Mouse (Mus musculus) embryo, embryonic 11.5 days (tissue): ENCODE data around the gene Sh3bp1.

Source experiments
- DNase-seq: peaks from one replicate; pipeline ENCODE4 v3.0.0-alpha.2; 2012; ENCODE audit warnings: low read depth, low spot score

Gene Sh3bp1

GRCm38 (mm10) chr15:78915660-78916017 is 16.1 kb downstream of the Sh3bp1 start:
- DNase-seq = no peak

DNA sequence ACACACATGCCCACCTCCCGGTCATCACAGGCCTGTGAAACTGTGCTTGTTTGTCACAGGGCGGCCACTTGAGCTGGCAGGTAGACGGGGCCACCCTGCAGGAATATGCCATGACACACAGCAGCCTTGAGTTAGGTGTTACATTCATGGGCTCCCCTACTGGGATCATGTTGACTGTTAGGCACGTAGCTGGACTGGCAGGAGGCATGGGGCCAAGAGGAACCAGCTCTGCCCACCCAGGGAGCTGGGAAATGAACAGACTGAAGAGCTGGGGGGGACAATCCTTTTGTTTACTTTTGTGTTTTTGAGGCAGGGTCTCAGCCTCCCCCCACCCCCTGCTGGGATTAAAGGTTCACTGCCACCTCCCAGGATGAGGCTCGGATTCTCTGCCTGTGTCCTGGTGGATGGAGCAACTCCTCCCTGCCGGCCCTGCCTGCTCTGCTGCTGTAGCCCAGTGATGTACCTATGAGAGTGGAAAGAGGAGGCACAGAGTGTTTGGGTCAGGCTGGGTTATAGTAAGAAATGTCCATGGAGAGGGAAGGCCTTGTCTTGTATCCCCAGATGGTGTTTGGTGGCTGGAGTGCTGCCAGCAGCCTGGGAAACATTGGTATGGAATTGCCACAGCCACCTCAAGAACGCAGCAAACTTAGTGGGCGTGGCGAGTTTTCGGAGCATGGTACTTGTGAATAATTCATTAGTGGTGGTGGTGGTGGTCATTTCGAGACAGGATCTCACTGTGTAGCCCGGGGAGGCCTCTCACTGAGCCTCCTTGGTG is 16.7 kb downstream of the Sh3bp1 start:
- no peak for DNase-seq

DNA sequence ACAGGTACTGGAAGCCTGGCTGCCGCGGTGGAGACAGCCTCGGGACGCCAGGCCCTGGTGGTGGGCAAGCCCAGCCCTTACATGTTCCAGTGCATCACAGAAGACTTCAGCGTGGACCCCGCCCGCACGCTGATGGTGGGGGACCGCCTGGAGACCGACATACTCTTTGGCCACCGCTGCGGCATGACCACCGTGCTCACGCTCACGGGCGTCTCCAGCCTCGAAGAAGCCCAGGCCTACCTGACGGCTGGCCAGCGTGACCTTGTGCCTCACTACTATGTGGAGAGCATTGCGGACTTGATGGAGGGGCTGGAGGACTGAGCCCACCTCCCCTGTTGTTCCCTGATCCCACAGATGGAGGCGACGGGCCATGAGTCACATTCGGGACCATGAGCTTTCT is 18.6 kb downstream of the Sh3bp1 start:
- DNase-seq = no peak

GRCm38 (mm10) chr15:78919914-78920313 is 20.3 kb downstream of the Sh3bp1 start:
- DNase-seq = no peak

DNA sequence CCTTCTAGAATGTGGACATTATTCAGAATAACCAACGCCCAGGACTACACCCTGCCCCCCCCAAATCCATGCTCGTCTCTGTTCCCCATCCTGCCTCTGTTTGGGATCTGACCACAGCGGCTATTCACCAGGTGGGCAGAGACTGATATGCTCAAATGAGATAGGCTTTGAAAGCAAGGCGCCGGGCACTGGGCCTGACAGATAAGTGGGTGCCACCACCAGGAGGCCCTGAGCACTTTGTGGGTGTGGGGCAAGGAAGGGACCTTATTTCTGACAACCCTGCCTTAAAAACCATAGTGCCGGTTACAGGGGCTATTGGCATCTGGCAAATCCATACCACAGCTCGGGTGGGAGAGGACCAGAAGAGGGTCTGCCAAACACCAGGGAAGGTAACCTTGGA is 23.1 kb downstream of the Sh3bp1 start:
- no peak for DNase-seq

DNA sequence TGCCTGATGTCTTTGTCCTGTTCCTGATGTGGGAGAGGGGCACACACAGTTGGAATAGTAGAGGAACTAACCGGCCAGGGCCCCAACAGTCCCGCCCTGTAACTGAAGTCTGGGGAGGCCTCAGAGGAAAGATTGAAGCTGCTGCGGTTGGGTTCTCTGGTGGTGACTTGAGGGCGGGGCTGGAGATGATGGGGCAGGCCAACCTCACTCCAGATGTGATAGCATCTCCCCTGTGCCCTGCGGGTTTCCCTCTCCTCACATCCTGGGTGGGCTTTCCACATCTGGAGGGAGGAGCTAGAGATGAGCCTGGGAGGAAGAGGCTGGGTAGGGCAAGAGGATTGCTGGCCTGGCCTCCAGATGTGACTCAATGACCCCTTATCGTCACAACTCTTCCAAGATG is 24.0 kb downstream of the Sh3bp1 start:
- no peak for DNase-seq

- no peak for DNase-seq
These were observed 25.6 kb downstream of the Sh3bp1 start for GRCm38 (mm10) chr15:78925129-78925528.

GRCm38 (mm10) chr15:78926021-78926919 is 26.7 kb downstream of the Sh3bp1 start, which contains the start of gene Lgals1:
Gene Lgals1 (plus strand): TSS chr15:78926725.
- peak; percentile 78 for DNase-seq

GRCm38 (mm10) chr15:78927021-78927787 is 27.6 kb downstream of the Sh3bp1 start:
- no peak for DNase-seq

GRCm38 (mm10) chr15:78927788-78928457 is 28.4 kb downstream of the Sh3bp1 start:
- no peak for DNase-seq

DNA sequence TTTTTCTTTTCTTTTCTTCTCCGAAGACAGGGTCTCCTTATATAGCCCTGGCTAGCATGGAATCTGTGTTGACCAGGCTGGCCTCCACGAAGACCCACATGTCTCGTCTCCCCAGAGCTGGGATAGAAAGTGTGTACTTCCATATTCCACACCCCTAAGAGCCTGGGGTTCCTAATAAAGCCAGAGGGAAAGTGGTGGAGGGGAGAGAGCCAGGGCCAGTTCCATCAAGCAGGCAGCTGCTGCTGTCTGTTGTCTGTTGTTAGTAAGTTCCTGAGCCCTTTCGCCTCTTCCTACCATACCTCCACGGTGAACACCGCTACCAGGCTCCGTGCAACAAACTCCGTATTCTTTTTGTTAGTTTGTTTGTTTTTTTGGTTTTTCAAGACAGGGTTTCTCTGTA is 29.0 kb downstream of the Sh3bp1 start:
- no peak for DNase-seq

DNA sequence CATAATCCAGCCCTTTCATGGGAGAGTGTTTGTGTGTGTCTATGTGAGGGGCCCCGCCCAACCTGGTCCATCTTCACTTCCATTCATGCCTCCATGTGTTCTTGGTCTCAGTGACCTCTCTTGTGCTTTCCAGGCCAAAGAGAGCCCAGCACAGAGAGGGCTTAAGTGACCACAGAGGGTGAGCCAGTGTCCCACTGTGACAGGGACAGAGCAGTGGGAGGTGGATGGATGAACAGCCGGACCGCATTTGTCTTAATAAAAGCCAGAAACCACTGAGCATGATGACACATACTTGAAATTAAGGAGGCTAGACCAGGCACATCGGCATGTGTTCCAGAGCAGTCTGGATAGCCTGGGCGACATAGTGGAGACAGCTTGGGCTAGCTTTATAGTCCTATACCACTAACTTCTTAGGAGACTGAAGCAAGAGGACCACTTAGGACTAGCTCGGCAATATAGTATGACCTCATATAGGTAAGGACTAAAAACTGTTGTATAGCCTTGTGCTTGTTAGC is 30.7 kb downstream of the Sh3bp1 start:
- DNase-seq = no peak

GRCm38 (mm10) chr15:78930801-78931426 is 31.3 kb downstream of the Sh3bp1 start:
- no peak for DNase-seq

- no peak for DNase-seq
These were observed 32.0 kb downstream of the Sh3bp1 start for GRCm38 (mm10) chr15:78931577-78931976.

DNA sequence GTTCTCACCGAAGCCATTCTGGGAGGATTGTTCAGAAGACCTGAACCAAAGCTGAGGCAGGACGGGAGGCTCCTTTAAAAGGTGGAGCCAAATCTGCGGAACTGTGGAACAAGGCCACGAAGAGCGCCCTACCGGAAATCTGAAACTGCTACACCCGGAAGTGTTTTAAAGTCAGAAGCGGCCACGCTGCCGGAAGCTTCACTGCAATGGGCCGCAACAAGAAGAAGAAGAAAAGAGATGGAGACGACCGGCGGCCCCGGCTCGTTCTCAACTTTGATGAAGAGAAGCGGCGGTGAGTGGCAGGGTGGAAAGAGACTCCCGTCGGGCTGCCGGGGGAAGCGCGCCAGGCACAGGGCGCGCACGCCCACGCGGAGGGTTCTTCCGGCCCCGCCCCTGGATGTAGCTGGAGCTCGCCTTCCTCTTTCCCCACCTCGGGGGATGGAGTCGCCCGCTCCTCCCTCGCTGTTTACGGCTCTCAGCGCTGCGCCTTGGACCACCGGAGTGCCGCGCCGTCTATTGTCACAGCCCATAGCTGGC is 35.3 kb downstream of the Sh3bp1 start, which contains the start of gene Nol12:
Gene Nol12 (plus strand): TSS at position 150 of the 537 bp plus-strand sequence.
- peak; percentile 83 for DNase-seq

DNA sequence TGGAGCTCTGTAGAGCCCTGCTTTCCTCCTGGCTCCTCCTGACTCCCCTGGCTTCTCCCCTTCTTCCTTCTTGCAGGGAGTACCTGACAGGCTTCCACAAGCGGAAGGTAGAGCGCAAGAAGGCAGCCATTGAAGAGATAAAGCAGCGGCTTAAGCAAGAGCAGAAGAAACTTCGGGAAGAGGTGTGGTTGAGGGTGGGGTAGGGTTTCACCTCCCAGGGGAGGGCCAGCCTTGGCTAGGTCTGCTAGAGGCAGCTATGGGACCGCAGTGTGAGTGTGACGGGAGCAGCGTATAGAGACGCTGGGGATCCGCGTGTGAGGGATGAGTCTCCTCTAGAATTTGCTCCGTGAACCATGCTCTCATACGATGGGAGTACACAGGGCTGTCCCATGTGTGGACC is 36.8 kb downstream of the Sh3bp1 start:
- DNase-seq = no peak

- DNase-seq = no peak
These were observed 37.7 kb downstream of the Sh3bp1 start for GRCm38 (mm10) chr15:78937311-78937710.

GRCm38 (mm10) chr15:78937963-78938362 is 38.4 kb downstream of the Sh3bp1 start:
- no peak for DNase-seq

DNA sequence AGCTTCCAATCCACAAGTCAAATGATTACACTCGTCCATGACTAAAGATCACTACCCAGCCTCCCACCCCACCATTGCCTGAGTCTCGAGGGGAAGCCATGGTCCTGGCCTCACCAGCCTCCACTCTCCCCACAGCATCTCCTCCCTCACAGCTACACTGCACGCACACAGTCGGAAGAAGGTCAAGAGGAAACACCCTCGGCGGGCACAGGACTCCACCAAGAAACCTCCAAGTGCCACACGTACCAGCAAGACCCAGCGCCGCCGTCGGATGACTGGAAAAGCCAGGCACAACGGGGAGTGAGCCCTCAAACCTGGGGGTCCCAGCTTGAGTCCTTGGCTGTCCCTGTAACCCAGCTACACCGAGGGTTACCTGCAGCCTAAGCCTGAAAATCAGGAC is 40.8 kb downstream of the Sh3bp1 start:
- DNase-seq = no peak

DNA sequence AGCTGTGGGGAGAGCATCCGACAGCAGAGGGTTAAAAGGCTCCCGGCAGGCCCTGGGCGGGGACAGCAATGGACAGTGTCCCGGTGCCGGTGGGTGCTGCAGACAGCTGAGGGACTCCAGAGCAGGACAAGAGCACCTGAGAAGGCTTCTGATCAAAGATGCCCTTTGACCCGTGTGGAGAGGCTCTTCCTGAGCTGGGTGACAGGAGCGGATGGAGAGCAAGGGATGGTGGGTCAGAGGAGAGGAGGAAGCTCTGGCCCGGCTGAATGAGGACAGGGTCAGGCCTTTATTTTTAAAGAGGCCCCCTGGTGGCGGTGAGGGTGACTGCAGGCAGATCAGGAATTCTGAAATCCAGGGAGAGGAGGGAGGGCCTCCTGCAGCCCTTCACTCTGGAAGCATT is 43.1 kb downstream of the Sh3bp1 start:
- peak; percentile 63 for DNase-seq
